Mouse (Mus musculus) frontal cortex, postnatal 14 days (tissue): ENCODE measurements around the gene Gm10382.
"Not testable (repeated sequence)": the region's sequence is repeated elsewhere in the genome, so short reads cannot be mapped to it uniquely, and the experiment has no call there.

ENCODE experiments used
- DNase-seq, 2 experiments: peaks; one replicate each; pipeline ENCODE4 v3.0.0; 2022; ENCODE audit warnings: low spot score in 2 of 2

Gm10382 gene

DNA sequence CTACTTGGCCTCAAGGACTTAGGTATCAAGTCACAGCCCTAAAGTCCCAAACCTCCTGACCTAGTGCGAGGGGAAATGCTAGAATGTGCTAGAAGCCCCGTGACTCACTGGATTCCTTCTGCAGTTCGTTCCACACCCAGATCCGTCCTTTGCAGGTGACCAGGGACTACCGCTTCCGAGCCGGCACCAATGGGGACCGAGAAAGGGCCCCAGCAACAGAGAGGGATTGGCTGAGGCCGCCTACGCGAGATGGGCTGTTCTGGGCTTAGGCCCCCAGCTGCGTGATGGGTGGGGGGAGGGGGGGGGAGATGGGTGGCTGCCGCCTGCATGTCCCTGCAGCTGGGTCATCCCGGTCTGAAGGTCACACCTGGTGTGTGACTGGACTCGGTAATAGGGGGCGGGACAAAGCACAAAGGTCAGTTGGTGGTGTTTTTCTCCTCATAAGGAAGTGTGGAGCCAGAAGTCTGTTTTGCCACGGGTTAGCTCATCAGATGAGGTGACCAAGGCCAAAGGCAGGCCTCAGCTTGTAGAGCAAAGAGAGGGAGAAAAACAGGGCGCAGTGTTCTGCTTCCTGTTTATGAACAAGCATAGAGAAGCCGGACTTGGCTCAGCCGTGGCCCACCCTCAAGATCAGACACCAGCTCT, 4.0 kb downstream of the Gm10382 start:
- peak; percentile 91 to 96 for DNase-seq

GRCm38 (mm10) chr5:125393622-125394603, 4.8 kb downstream of the Gm10382 start:
- DNase-seq: peak in 1 of 2 experiments; percentile 70

- DNase-seq: no peak
Observed at GRCm38 (mm10) chr5:125395008-125395407, 5.9 kb downstream of the Gm10382 start.

DNA sequence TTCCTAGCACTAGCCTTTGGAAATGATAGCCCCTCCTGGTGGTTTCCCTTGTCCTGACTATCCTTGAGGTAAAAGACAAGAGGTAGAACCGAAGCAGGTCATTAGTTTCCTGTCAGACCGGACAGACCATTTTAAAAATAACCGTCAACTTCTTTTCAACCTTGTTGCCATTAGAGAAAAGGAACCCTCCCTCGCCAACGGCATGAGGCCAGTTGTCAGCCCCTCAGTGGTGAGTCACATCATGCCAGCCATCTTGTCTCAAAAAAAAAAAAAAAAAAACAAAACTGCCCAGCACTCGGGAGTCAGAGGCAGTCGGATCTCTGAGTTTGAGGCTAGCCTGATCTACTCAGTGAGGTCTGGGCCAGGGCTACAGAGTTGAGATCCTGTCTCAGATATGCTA, 11.8 kb downstream of the Gm10382 start:
- no peak for DNase-seq

DNA sequence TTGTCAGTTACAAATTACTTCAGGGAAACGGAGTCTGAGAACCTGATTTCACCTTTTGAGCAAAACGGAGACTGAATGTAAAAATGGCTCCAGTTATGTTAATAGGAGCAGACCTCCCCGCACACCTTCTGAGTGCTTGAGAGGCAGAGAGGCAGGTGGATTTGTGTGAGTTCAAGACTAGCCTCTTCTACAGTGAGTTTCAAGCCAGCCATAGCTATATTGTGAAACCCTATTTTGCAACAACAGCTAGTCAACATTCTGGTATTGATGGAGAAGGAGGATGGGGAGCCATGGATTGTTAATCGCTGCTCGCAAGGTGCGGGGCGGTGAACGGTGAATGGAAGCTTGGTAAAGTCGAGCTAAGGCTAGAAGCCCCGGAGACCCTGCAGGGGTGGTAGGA, 13.4 kb downstream of the Gm10382 start:
- DNase-seq: no peak

- no peak for DNase-seq
Observed at GRCm38 (mm10) chr5:125402991-125403390, 13.9 kb downstream of the Gm10382 start.

GRCm38 (mm10) chr5:125403481-125404465, 14.7 kb downstream of the Gm10382 start:
- peak in 1 of 2 experiments; percentile 77 for DNase-seq

GRCm38 (mm10) chr5:125404536-125404902, 15.4 kb downstream of the Gm10382 start:
- no peak for DNase-seq

DNA sequence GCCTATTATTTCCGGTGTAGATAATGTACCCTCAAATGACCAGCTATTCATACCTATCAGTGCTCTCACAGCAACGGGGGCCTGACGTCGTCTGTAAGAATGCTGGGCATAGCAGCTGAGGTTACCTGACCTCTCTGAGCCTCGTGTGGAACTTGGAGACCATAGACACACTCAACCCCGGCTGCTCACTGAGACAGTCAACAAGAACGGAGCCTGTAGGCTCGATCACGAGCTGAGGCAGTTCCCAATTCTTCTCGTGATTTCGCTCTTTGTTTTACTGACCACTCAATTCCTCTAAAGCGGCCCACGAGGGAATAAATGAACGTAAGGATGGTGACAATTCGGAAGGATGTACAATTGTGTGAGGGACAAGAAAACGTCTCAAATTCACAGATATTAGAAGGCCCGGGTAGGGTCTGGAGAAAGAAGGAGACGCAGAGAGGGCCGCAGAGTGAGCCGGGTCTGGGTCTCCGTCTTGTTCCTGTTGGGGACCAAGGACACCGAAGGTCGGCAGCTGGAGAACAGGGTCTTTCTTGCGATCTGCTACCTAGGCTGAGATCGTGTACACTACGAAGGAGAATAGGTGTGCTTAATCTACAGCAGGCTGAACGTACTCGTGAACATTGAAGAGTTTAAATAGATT, 15.9 kb downstream of the Gm10382 start:
- DNase-seq: peak; percentile 49 to 70

GRCm38 (mm10) chr5:125405546-125406248, 16.6 kb downstream of the Gm10382 start:
- DNase-seq: peak; percentile 83 to 93

DNA sequence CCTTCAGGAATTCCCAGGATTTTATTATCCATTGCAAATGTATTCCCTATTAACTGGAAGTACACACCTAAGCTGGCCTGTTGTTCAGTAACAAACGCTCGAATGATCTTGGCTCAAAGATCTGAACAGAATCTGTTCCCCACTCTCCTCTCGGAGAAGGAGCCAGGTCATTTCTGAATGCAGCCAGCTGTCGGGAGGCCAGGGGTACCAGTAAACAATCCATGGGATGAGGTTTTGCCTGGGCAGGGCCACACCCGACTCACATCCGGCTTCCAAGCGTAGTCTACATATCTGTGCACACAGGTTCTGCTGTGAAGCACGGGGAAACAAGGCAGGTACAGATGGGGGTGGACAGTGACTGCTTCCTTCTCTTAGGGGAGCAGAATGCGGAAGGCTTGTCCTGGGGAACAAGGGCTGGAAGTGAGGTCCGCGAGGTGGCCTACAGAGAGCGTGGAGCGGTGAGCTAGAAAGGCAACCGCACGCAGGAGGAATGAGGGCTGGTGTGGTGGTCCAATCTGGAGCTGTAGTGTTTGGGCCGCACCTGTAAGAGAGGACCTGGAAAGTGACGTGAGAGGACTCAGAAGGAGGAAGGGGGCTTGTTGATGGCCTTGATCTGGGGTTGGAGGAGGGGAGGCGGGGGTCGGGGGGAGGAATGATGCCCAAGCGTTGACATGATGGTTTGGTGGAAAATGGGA, 17.3 kb downstream of the Gm10382 start:
- DNase-seq: peak; percentile 46 to 59

GRCm38 (mm10) chr5:125407020-125407830, 18.1 kb downstream of the Gm10382 start:
- DNase-seq: no peak

DNA sequence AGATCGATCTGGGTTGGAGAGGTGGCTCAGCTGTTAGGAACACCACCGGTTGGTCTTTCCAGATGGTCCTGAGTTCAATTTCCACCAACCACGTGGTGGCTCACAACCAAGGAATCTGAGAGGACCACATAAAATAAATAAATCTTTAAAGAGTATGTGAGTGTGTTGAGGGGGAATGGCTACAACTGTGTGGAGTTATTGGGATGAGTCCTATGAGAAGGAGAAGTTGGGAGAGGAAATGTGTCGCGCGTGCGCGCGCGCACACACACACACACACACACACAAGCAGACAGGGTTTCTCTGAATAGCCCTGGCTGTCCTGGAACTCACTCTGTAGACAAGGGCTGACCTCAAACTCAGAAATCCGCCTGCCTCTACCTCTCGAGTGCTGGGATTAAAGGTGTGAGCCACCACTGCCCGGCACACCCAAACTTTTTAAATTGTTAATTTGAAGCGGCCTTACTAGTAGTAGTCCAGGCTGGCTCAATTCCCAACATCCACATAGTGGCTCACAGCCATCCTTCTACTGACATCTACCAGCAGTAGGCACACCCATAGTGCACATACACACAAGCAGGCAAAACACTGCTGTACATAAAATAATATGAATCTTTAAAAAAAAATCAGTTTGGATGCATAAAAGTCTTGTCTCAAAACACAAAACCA, 18.9 kb downstream of the Gm10382 start:
- DNase-seq: no peak

DNA sequence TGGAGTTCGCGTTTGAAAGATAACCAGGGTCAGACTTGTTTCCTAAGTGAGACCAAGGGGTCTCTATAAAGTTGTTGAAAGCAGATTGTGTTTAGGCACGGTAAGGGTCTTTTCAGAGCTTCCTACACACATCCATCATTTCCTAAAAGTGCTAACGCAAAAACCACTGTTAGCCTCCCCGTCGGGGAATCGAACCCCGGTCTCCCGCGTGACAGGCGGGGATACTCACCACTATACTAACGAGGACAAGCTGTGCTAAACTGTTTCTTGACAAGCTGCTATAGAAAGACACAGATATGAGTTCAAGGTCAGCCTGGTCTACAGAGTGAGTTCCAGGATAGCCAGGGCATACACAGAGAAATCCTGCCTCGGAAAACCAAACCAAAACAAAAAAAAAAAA, 19.7 kb downstream of the Gm10382 start:
- peak; percentile 81 to 90 for DNase-seq

- peak in 1 of 2 experiments; percentile 52 for DNase-seq
Observed at GRCm38 (mm10) chr5:125409348-125410090, 20.4 kb downstream of the Gm10382 start.

GRCm38 (mm10) chr5:125411972-125412530, 22.9 kb downstream of the Gm10382 start:
- DNase-seq: peak in 1 of 2 experiments; percentile 64

DNA sequence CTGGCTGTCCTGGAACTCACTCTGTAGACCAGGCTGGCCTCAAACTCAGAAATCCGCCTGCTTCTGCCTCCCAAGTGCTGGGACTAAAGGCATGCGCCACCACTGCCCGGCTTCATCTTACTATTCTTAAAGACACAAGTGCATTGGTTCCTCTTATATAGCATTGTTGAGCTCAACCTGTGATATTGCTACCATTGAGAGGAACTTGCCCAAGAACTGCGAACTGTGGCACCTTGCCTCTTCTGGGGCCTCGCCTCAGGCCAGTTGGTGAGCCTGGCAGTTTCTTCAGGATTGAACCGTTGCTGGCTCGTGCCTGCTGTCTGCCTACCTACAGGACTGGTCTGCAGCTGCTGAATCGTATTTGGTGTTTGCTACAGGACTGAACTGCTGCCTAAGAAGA, 23.4 kb downstream of the Gm10382 start:
- not testable (repeated sequence) for DNase-seq
